Mouse (Mus musculus) heart, adult 2 months (tissue): ENCODE results near the gene Cep63. TPM values are rescaled to one million over a fixed set of nuclear protein-coding genes. Genes with fewer than 3 reads are reported as not detected.
A peak's percentile ranks its signal among the peaks of the same experiment; 100 is the strongest.

Experiments
- DNase-seq, 2 experiments: peaks; one replicate each; pipeline ENCODE4 v3.0.0; 2021
- H3K27ac ChIP-seq: fragments of 200-600 bp; 2 replicates; pipeline ENCODE4 v1.8.1; 2022
- H3K27me3 ChIP-seq: fragments of 200-500 bp; 2 replicates; pipeline ENCODE4 v1.6.1; 2012; ENCODE audit warnings: mild to moderate bottlenecking, low read length, inconsistent platforms, mixed read lengths; ENCODE audit not compliant: control insufficient read depth, insufficient read depth
- H3K36me3 ChIP-seq: fragments of 200-500 bp; 2 replicates; pipeline ENCODE4 v1.6.1; 2012; ENCODE audit warnings: low read length, inconsistent platforms; ENCODE audit not compliant: control insufficient read depth, insufficient read depth
- H3K4me1 ChIP-seq: fragments of 200-500 bp; 2 replicates; pipeline ENCODE4 v1.6.1; 2011; ENCODE audit warnings: low read length; ENCODE audit not compliant: control insufficient read depth, insufficient read depth
- H3K4me3 ChIP-seq: fragments of 200-600 bp; 2 replicates; pipeline ENCODE4 v1.8.1; 2022
- H3K79me2 ChIP-seq: fragments of 200-500 bp; replicated peaks from 2 replicates; pipeline ENCODE4 v1.6.1; 2012; ENCODE audit warnings: mild to moderate bottlenecking, inconsistent platforms, low read length, moderate library complexity, mixed read lengths; ENCODE audit not compliant: control insufficient read depth, insufficient read depth
- H3K9ac ChIP-seq: fragments of 200-500 bp; 2 replicates; pipeline ENCODE4 v1.6.1; 2012; ENCODE audit warnings: low read depth, mild to moderate bottlenecking, control low read depth, inconsistent platforms, low read length, mixed read lengths
- CTCF ChIP-seq: fragments of 200-600 bp; IDR thresholded peaks from 2 replicates; pipeline ENCODE4 v1.8.1; 2022; ENCODE audit warnings: antibody characterized with exemption, mild to moderate bottlenecking, moderate library complexity
- EP300 ChIP-seq: fragments of 200-500 bp; IDR thresholded peaks from 2 replicates; pipeline ENCODE4 v1.6.1; 2011; ENCODE audit warnings: low read depth, low read length, control low read depth; ENCODE audit not compliant: insufficient read depth
- POLR2A ChIP-seq: fragments of 200-500 bp; IDR thresholded peaks from 2 replicates; pipeline ENCODE4 v1.6.1; 2011; ENCODE audit warnings: mild to moderate bottlenecking, low read depth, low read length, control low read depth; ENCODE audit not compliant: insufficient read depth
- WGBS: fragments of 180-500 bp; shearing (Covaris S2); methylation state at CpG from one replicate; pipeline ENCODE4 v1.1.7; 2018; 5-methylcytosine and 5-hydroxymethylcytosine counted together
- intact Hi-C: fragments of 180-260 bp; cut with DNase I; formaldehyde crosslinking; loops from one replicate; pipeline ENCODE4 v1.15.1; 2025
- long read RNA-seq: library from polyadenylated mRNA; stranded (forward); transcript quantifications from one replicate; pipeline ENCODE4 v2.0.0, GENCODE M21; 2021
- polyA plus RNA-seq: library from polyadenylated mRNA; depleted of rRNA; stranded (reverse); fragments of >200 nt; gene quantifications from 2 replicates; pipeline ENCODE4 v1.2.3, GENCODE M21; 2012; rRNA removed
- total RNA-seq, 2 experiments: library from RNA; stranded (reverse); gene quantifications; 2 replicates each; pipeline ENCODE4 v1.2.3; 2021

Cep63 gene
- total RNA-seq (10 to 100 TPM; 49.4 to 57.5 TPM), polyA plus RNA-seq (7.3 and 9.9 TPM in 2 replicates)
- long read RNA-seq, full-length matches to known transcripts = 18 of 64 reads
- long read RNA-seq, partial matches to known transcripts = 5 of 64 reads
- long read RNA-seq, other reads (novel, unspliced or antisense) = 41 of 64 reads

DNA sequence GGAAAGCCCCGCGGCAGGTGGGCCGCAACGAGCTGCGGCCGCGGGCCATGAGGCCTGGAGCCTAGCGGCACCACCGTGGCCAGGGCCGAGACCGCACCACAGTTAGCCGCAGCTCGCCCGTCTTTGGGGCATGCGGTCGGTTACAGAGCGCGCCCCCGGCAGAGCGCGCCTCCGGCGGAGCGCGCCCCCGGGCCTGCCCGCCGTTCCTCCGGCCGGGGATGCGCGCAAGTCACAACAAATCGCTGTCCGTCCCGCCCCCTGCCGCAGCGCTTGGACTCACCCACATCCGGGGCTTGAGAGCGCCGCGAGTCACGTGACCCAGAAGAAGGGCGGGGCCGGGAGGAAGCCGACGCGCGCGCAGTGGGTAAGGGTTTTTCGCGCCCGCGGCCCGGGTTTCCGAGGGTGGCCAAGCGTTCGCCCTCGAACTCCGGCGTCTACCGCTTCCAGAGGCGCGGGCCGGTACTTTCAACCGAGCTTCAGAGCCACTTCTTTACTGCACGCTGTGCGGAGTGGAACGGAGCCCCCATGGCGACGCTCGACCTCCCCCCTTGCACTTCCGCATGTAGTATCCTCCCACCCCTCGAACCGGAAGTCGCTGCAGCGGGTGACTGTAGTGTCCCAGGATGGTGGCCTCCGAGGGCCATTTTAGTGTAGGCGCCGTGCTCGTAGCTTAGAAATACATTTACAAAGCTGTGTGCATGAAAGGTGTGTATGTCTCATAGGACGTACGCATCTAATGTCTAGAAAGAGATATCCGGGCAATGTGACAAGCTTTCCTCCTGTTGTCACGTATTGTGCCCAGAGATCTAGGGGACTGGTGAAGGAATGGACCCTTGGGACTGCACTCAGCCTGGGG is at the start of gene Cep63, which contains the start of gene Anapc13:
TSS of gene Cep63 (minus strand) at position 552 of the 856 bp plus-strand sequence.
TSS of gene Anapc13 (plus strand) at position 314 of the 856 bp plus-strand sequence.
- peak; percentile 90 for TF ChIP-seq EP300
- peak; percentile 73 for TF ChIP-seq POLR2A
- TF ChIP-seq CTCF = peak; percentile 5; the same call in 1 of the 2 replicates
- peak within 1 kb of the TSS; percentile 71 for H3K4me3 ChIP-seq

DNA sequence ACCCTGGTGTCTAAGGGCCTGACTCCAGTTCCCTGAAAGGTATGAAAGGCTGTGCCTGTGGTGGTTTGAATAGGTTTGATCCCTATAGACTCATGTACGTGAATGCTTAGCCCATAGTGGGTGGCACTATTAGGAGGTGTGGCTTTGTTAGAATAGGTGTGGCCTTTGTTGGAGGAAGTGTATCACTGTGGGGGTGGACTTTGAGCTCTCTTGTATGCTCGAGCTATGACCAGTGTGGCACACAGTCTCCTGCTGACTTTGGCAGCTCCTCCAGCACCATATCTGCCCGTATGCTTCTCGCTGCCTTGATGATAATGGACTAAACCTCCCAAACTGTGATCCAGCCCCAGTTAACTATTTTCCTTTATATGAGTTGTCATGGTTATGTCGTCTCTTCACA is 49.6 kb upstream of the Cep63 start:
- H3K27me3 ChIP-seq = no peaks in the 10 kb centered on the region
- no peaks in the 10 kb centered on the region for H3K4me1 ChIP-seq
- DNase-seq = no peak
- intact Hi-C loops = no loop called here
- H3K4me3 ChIP-seq = no peak overlapping the region
- no peaks in the 10 kb centered on the region for H3K36me3 ChIP-seq
- no peak for TF ChIP-seq CTCF
- TF ChIP-seq POLR2A = no peak
- TF ChIP-seq EP300 = no peak
- H3K9ac ChIP-seq = no peak overlapping the region
- 78% methylated on average over 5 of the region's 5 CpGs for WGBS
- H3K27ac ChIP-seq = no peak overlapping the region
- no peaks in the 10 kb centered on the region for H3K79me2 ChIP-seq

More for the DNA sequence above, at the start of gene Cep63, which contains the start of gene Anapc13:
- Histone ChIP-seq H3K4me1 (no peaks in the 10 kb centered on the region; the same call in none of the 2 replicates), H3K27me3 (no peaks in the 10 kb centered on the region), H3K36me3 (no peaks in the 10 kb centered on the region; the same call in 1 of the 2 replicates), H3K27ac (peak within 1 kb of the TSS; percentile 98), H3K79me2 (no peaks in the 10 kb centered on the region), H3K9ac (peak within 1 kb of the TSS; percentile 96)
- intact Hi-C loops = loop anchor here (5.0 kb wide), 2 partner anchors 206 to 576 kb away; partner anchors contain the start of genes Ryk and Srprb
- DNase-seq = peak; percentile 98 to 99
- under 1% methylated on average over 84 of the region's 84 CpGs for WGBS

DNA sequence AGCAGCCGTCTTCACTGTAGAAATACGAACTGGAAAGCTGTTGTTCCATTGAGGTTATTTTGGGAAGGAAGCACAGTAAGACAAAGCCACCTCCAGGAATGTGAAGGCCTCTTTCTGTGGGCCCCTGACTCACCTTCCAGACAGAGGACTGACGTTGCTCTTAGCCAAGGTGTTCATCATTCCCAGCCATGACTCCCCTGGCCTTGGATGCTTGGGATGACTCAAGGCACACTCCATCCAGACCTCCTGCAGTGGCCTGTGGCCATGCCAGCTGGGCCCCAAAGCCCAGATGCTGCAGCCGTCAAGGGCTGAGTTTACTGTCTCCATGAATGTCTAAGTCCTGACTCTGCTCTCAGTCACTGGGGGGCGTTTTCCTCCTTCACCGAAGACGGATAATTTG is 47.0 kb upstream of the Cep63 start:
- Histone ChIP-seq H3K4me3 (no peak overlapping the region), H3K4me1 (no peaks in the 10 kb centered on the region), H3K27ac (no peak overlapping the region), H3K27me3 (no peaks in the 10 kb centered on the region), H3K36me3 (no peaks in the 10 kb centered on the region), H3K9ac (no peak overlapping the region), H3K79me2 (no peaks in the 10 kb centered on the region)
- no peak for DNase-seq
- TF ChIP-seq CTCF (no peak), POLR2A (no peak), EP300 (no peak)
- WGBS = 65% methylated on average over 7 of the region's 7 CpGs
- intact Hi-C loops = no loop called here

DNA sequence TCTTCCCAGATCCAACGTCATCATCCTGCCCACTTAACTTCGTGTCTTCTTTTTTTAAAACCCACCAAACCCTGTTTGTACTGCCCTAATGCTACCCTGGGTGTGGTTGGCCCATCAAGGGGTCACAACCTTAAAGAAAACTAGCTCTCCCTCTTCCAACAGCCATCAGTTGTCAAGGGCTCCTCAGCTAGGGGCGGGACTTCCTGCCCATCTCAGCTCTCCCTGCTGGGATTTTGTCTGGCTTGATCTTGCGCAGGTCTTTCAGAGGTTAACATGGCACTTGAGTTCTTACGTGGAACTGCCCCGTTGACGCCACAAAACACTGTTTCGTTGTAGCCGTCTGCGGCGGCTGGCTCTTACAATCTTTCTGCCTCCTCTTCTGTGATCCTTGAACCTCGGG is 42.6 kb upstream of the Cep63 start:
- H3K27me3 ChIP-seq = no peaks in the 10 kb centered on the region
- intact Hi-C loops = no loop called here
- no peaks in the 10 kb centered on the region for H3K36me3 ChIP-seq
- TF ChIP-seq EP300 (no peak), CTCF (no peak), POLR2A (no peak)
- no peaks in the 10 kb centered on the region for H3K79me2 ChIP-seq
- 87% methylated on average over 12 of the region's 12 CpGs for WGBS
- H3K9ac ChIP-seq = no peak overlapping the region
- H3K4me3 ChIP-seq = no peak overlapping the region
- no peak overlapping the region for H3K27ac ChIP-seq
- no peaks in the 10 kb centered on the region for H3K4me1 ChIP-seq
- DNase-seq = no peak

DNA sequence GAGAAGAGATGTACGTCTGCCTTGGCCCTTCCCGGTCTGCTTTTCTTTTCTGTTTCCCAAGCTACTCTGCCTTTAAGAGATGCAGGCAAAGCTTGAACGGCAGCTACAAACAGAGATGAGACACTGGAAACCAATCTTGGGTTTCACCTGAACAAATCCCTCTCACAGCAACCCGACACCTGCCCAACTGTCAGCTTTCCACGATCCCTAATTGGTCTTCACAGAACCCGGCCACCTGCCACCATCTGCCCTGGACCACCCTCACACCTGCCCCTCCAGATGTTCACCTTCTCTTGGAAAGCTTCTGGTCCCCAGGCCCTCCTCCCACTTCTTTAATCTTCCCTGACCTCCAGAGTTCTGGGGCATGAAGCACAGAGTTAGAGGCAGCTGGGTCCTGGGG is 41.8 kb upstream of the Cep63 start:
- intact Hi-C loops = no loop called here
- no peak overlapping the region for H3K4me3 ChIP-seq
- no peak overlapping the region for H3K27ac ChIP-seq
- no peak for DNase-seq
- no peaks in the 10 kb centered on the region for H3K4me1 ChIP-seq
- no peaks in the 10 kb centered on the region for H3K27me3 ChIP-seq
- no peaks in the 10 kb centered on the region for H3K79me2 ChIP-seq
- WGBS = 74% methylated on average over 6 of the region's 6 CpGs
- H3K36me3 ChIP-seq = no peaks in the 10 kb centered on the region
- no peak overlapping the region for H3K9ac ChIP-seq
- TF ChIP-seq EP300 (no peak), CTCF (no peak), POLR2A (no peak)
